Mouse (Mus musculus) liver, adult 2 months (tissue): ENCODE measurements around the gene Meltf. TPM values are rescaled to one million over a fixed set of nuclear protein-coding genes. Genes with fewer than 3 reads are reported as not detected.

Experiments used
- DNase-seq: peaks from one replicate; pipeline ENCODE4 v3.0.0-alpha.2; 2011; ENCODE audit warnings: low read depth, low spot score; ENCODE audit errors: extremely low read depth
- H3K27ac ChIP-seq: fragments of 200-500 bp; replicated peaks from 2 replicates; pipeline ENCODE4 v1.5.1; 2012; ENCODE audit warnings: low read depth, mild to moderate bottlenecking, control low read depth, inconsistent platforms, low read length; ENCODE audit not compliant: insufficient read depth
- H3K27me3 ChIP-seq: fragments of 200-500 bp; 2 replicates; pipeline ENCODE4 v1.6.1; 2012; ENCODE audit warnings: mild to moderate bottlenecking, moderate library complexity, low read length, inconsistent platforms; ENCODE audit not compliant: control insufficient read depth, insufficient read depth
- H3K36me3 ChIP-seq: fragments of 200-500 bp; 2 replicates; pipeline ENCODE4 v1.6.1; 2012; ENCODE audit warnings: low read length, inconsistent platforms; ENCODE audit not compliant: control insufficient read depth, insufficient read depth
- H3K4me1 ChIP-seq: fragments of 200-500 bp; 2 replicates; pipeline ENCODE4 v1.6.1; 2011; ENCODE audit warnings: low read length; ENCODE audit not compliant: control insufficient read depth, insufficient read depth
- H3K4me3 ChIP-seq: fragments of 200-500 bp; 2 replicates; pipeline ENCODE4 v1.5.1; 2011; ENCODE audit warnings: low read depth, mild to moderate bottlenecking, control low read depth, low read length, moderate library complexity; ENCODE audit not compliant: insufficient read depth
- H3K79me2 ChIP-seq: fragments of 200-500 bp; 2 replicates; pipeline ENCODE4 v1.6.1; 2012; ENCODE audit warnings: inconsistent platforms, mild to moderate bottlenecking, low read length, moderate library complexity; ENCODE audit not compliant: control insufficient read depth, insufficient read depth
- H3K9ac ChIP-seq: fragments of 200-500 bp; 2 replicates; pipeline ENCODE4 v1.6.1; 2012; ENCODE audit warnings: low read depth, mild to moderate bottlenecking, control low read depth, inconsistent platforms, low read length
- CTCF ChIP-seq: fragments of 200-500 bp; IDR thresholded peaks from 2 replicates; pipeline ENCODE4 v1.5.1; 2011; ENCODE audit warnings: low read depth, low read length, control low read depth
- POLR2A ChIP-seq: fragments of 200-500 bp; IDR thresholded peaks from 2 replicates; pipeline ENCODE4 v1.6.1; 2011; ENCODE audit warnings: low read length, control low read depth; ENCODE audit not compliant: insufficient read depth; ENCODE audit errors: extremely low read depth
- WGBS: fragments of 180-500 bp; shearing (Covaris S2); methylation state at CpG from one replicate; pipeline ENCODE4 v1.1.7; 2018; 5-methylcytosine and 5-hydroxymethylcytosine counted together
- polyA plus RNA-seq: library from polyadenylated mRNA; depleted of rRNA; stranded (reverse); fragments of >200 nt; gene quantifications from 2 replicates; pipeline ENCODE4 v1.2.3, GENCODE M21; 2012
- total RNA-seq: library from RNA; depleted of rRNA; stranded (reverse); fragments of >200 nt; gene quantifications from 2 replicates; pipeline ENCODE4 v1.2.3, GENCODE M21; 2014

The Meltf gene
- total and polyA plus RNA-seq, 2 experiments = not detected

DNA sequence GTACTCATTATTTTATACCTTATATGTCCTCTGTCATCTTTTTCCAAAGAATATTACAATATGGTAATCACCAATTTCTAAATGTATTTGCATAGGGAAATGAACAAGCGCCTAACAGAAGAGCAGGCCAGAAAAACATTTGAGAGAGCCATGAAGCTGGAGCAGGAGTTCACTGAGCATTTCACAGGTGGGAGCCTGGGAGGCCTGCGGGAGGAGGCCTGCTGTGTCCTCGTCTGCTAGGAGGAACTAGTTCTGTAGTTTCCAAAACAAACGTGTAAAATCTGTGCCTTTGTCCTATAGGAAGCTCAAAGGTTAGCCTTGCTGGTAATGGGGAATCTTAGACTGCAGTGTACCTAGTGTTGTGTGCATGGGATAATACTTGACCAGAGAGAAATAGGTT is 10.9 kb upstream of the Meltf start:
- H3K4me3 ChIP-seq = no peak overlapping the region
- 79% methylated on average over 4 of the region's 4 CpGs for WGBS
- no peak overlapping the region for H3K27ac ChIP-seq
- peaks cover 38% of the 10 kb centered on the region for H3K36me3 ChIP-seq
- H3K79me2 ChIP-seq = no peaks in the 10 kb centered on the region
- no peak for DNase-seq
- no peaks in the 10 kb centered on the region for H3K27me3 ChIP-seq
- no peak overlapping the region for H3K9ac ChIP-seq
- H3K4me1 ChIP-seq = no peaks in the 10 kb centered on the region
- TF ChIP-seq CTCF (no peak), POLR2A (no peak)

DNA sequence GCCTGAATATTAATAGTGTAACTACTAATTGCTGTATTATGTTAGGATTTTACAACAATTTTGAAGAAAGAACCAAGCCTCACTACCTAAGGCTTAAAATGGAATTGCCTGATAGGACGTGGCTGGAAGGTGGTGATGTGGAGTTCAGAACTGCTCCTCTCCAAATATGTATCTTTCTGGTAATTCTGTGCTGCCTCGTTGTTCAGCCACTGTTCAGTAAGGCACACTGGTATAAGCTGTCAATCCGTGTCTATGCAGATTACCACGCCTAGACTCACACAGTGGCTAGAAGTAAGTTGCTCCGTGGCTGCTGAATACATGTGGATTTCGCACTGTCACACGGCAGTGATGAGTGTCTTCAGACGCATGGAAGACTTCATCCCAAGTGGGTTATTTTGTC is 4.9 kb upstream of the Meltf start:
- H3K79me2 ChIP-seq = no peaks in the 10 kb centered on the region
- H3K27me3 ChIP-seq = no peaks in the 10 kb centered on the region
- TF ChIP-seq CTCF (no peak), POLR2A (no peak)
- no peak overlapping the region for H3K27ac ChIP-seq
- 97% methylated on average over 8 of the region's 8 CpGs for WGBS
- peaks cover 6% of the 10 kb centered on the region; the same call in 1 of the 2 replicates for H3K36me3 ChIP-seq
- H3K4me1 ChIP-seq = no peaks in the 10 kb centered on the region
- H3K9ac ChIP-seq = no peak overlapping the region
- no peak overlapping the region for H3K4me3 ChIP-seq
- DNase-seq = no peak

GRCm38 (mm10) chr16:31875391-31875790 is 3.2 kb upstream of the Meltf start:
- no peak for DNase-seq
- Histone ChIP-seq H3K9ac (no peak overlapping the region), H3K27me3 (no peaks in the 10 kb centered on the region), H3K79me2 (no peaks in the 10 kb centered on the region), H3K4me3 (no peak overlapping the region), H3K4me1 (no peaks in the 10 kb centered on the region), H3K36me3 (peaks cover 6% of the 10 kb centered on the region; the same call in 1 of the 2 replicates), H3K27ac (no peak overlapping the region)
- WGBS = 87% methylated on average over 4 of the region's 4 CpGs
- TF ChIP-seq POLR2A (no peak), CTCF (no peak)

GRCm38 (mm10) chr16:31876386-31876785 is 2.2 kb upstream of the Meltf start:
- no peak overlapping the region for H3K4me3 ChIP-seq
- H3K27ac ChIP-seq = no peak overlapping the region
- 83% methylated on average over 10 of the region's 10 CpGs for WGBS
- no peaks in the 10 kb centered on the region for H3K27me3 ChIP-seq
- peaks cover 6% of the 10 kb centered on the region; the same call in 1 of the 2 replicates for H3K36me3 ChIP-seq
- H3K9ac ChIP-seq = no peak overlapping the region
- H3K4me1 ChIP-seq = no peaks in the 10 kb centered on the region
- H3K79me2 ChIP-seq = no peaks in the 10 kb centered on the region
- no peak for DNase-seq
- TF ChIP-seq POLR2A (no peak), CTCF (no peak)

DNA sequence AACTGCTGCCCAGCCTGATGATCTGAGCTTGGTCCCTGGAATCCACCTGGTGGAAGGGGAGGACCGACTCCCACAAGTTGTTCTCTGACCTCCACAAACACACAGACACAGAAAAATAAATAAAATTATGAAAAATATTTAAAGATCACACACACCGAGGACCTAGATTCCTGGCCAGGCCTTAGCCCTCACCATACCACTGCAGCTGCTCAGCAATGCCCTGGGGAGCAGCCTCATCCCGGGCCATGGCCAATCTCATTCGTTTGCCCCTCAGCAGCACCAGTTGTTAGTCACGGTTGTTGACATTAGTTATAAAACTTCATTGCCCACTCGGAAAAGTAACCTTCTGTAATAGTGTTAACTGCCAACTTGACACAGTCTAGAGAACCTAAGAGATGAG is 558 bp upstream of the Meltf start:
- no peak overlapping the region for H3K27ac ChIP-seq
- no peaks in the 10 kb centered on the region for H3K79me2 ChIP-seq
- DNase-seq = no peak
- no peak overlapping the region for H3K4me3 ChIP-seq
- WGBS = 68% methylated on average over 6 of the region's 6 CpGs
- no peak overlapping the region for H3K9ac ChIP-seq
- H3K36me3 ChIP-seq = peaks cover 4% of the 10 kb centered on the region; the same call in 1 of the 2 replicates
- H3K27me3 ChIP-seq = no peaks in the 10 kb centered on the region
- no peaks in the 10 kb centered on the region for H3K4me1 ChIP-seq
- TF ChIP-seq POLR2A (no peak), CTCF (no peak)

DNA sequence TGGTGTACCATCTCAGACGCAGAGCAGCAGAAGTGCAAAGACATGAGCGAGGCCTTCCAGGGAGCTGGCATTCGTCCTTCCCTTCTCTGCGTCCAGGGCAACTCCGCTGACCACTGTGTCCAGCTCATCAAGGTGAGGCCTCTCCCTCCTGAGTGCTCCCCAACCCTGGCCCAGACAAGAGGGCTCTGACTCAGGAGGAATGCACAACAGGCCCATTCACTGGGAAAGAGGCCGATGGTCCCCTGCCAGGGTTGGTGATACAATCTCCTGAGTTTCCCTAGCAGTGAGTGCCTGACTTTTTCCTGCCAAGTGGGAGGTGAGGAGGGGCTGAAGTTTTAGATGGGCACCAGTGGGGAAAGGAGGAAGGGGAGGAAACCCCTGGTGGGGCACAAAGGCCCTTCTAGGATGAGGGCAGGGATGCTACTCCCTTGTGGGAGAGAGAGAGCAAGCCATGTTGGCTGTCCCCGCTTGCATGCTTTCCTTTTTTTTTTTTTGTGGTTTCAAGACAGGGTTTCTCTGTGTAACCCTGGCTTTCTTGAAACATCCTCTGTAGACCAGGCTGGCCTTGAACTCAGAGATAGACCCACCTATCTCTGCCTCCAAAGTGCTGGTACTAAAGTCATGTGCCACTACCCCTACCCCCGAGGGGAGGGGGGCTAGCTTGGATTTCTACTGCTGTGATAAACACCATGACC is 1.7 kb downstream of the Meltf start:
- Histone ChIP-seq H3K4me3 (no peak overlapping the region), H3K4me1 (no peaks in the 10 kb centered on the region), H3K27ac (no peak overlapping the region), H3K79me2 (no peaks in the 10 kb centered on the region), H3K27me3 (no peaks in the 10 kb centered on the region), H3K36me3 (no peaks in the 10 kb centered on the region), H3K9ac (no peak overlapping the region)
- DNase-seq = no peak
- TF ChIP-seq POLR2A = no peak
- no peak for TF ChIP-seq CTCF
- 84% methylated on average over 8 of the region's 8 CpGs for WGBS
